Mouse (Mus musculus): Measurements from ENCODE around the gene Misp. TPM values are rescaled to one million over a fixed set of nuclear protein-coding genes. Genes with fewer than 3 reads are reported as not detected.

Gene Misp
- polyA plus RNA-seq, 1 experiment from 2014 or later, result 9.0 TPM

- H3K4me3 ChIP-seq (ENCODE audit: low read length), result no peak overlapping the region
- no peak overlapping the region for H3K4me2 ChIP-seq (replicated peaks; ENCODE audit: low read depth, low read length)
- peak overlapping the region; percentile 79 for H3K27ac ChIP-seq (ENCODE audit: low read depth, low read length)
- H3K4me1 ChIP-seq (ENCODE audit: control insufficient read depth, insufficient read depth, low read length), result peaks cover 64% of the 10 kb centered on the region
- no peaks in the 10 kb centered on the region for H3K36me3 ChIP-seq (ENCODE audit: control insufficient read depth, insufficient read depth, low read length)
- no peaks in the 10 kb centered on the region for H3K9me3 ChIP-seq (ENCODE audit: control insufficient read depth, low read length)
- no peak overlapping the region; the same call in 1 of the 2 replicates for H3K9ac ChIP-seq (ENCODE audit: low read depth, low read length)
- WGBS, result 25% methylated on average over 3 of the region's 3 CpGs
- no peaks in the 10 kb centered on the region for H3K27me3 ChIP-seq (ENCODE audit: control insufficient read depth, insufficient read depth, low read length)
- ATAC-seq (ENCODE audit: low FRiP score, low TSS enrichment), result no peak
These were observed 19.0 kb upstream of the Misp start for GRCm38 (mm10) chr10:79801837-79802236.

GRCm38 (mm10) chr10:79802331-79802971 is 18.3 kb upstream of the Misp start:
- H3K4me1 ChIP-seq (ENCODE audit: control insufficient read depth, insufficient read depth, low read length), result peaks cover 60% of the 10 kb centered on the region
- 30% methylated on average over 11 of the region's 11 CpGs for WGBS
- H3K9ac ChIP-seq (ENCODE audit: low read depth, low read length), result no peak overlapping the region; the same call in 1 of the 2 replicates
- H3K4me3 ChIP-seq (ENCODE audit: low read length), result no peak overlapping the region
- H3K9me3 ChIP-seq (ENCODE audit: control insufficient read depth, low read length), result no peaks in the 10 kb centered on the region
- H3K4me2 ChIP-seq (replicated peaks; ENCODE audit: low read depth, low read length), result no peak overlapping the region; the same call in 1 of the 2 replicates
- H3K27ac ChIP-seq (ENCODE audit: low read depth, low read length), result peak overlapping the region; percentile 79
- H3K27me3 ChIP-seq (ENCODE audit: control insufficient read depth, insufficient read depth, low read length), result no peaks in the 10 kb centered on the region
- H3K36me3 ChIP-seq (ENCODE audit: control insufficient read depth, insufficient read depth, low read length), result peaks cover under 1% of the 10 kb centered on the region; the same call in 1 of the 2 replicates
- peak; percentile 61 for ATAC-seq (ENCODE audit: low FRiP score, low TSS enrichment)

- H3K9me3 ChIP-seq (ENCODE audit: control insufficient read depth, low read length), result no peaks in the 10 kb centered on the region
- peak overlapping the region; percentile 5; the same call in 1 of the 2 replicates for H3K27ac ChIP-seq (ENCODE audit: low read depth, low read length)
- H3K9ac ChIP-seq (ENCODE audit: low read depth, low read length), result peak overlapping the region; percentile 5; the same call in 1 of the 2 replicates
- H3K27me3 ChIP-seq (ENCODE audit: control insufficient read depth, insufficient read depth, low read length), result no peaks in the 10 kb centered on the region
- 8% methylated on average over 29 of the region's 29 CpGs for WGBS
- peak overlapping the region; percentile 15; the same call in 1 of the 2 replicates for H3K4me2 ChIP-seq (replicated peaks; ENCODE audit: low read depth, low read length)
- H3K4me1 ChIP-seq (ENCODE audit: control insufficient read depth, insufficient read depth, low read length), result peaks cover 53% of the 10 kb centered on the region
- H3K36me3 ChIP-seq (ENCODE audit: control insufficient read depth, insufficient read depth, low read length), result peaks cover 12% of the 10 kb centered on the region; the same call in 1 of the 2 replicates
- ATAC-seq (ENCODE audit: low FRiP score, low TSS enrichment), result peak; percentile 53
- no peak overlapping the region for H3K4me3 ChIP-seq (ENCODE audit: low read length)
These were observed 17.0 kb upstream of the Misp start for GRCm38 (mm10) chr10:79803716-79804323.

- WGBS, result 21% methylated on average over 11 of the region's 11 CpGs
- Histone ChIP-seq H3K4me3 (ENCODE audit: low read length) (no peak overlapping the region), H3K36me3 (ENCODE audit: control insufficient read depth, insufficient read depth, low read length) (peaks cover 26% of the 10 kb centered on the region; the same call in 1 of the 2 replicates), H3K9ac (ENCODE audit: low read depth, low read length) (no peak overlapping the region), H3K4me2 (replicated peaks; ENCODE audit: low read depth, low read length) (no peak overlapping the region), H3K4me1 (ENCODE audit: control insufficient read depth, insufficient read depth, low read length) (peaks cover 53% of the 10 kb centered on the region), H3K9me3 (ENCODE audit: control insufficient read depth, low read length) (no peaks in the 10 kb centered on the region), H3K27ac (ENCODE audit: low read depth, low read length) (peak overlapping the region; percentile 66), H3K27me3 (ENCODE audit: control insufficient read depth, insufficient read depth, low read length) (no peaks in the 10 kb centered on the region)
- ATAC-seq (ENCODE audit: low FRiP score, low TSS enrichment), result 0 out of 2 replicates have a peak, but pooled peaks have one; percentile 13
These were observed 15.2 kb upstream of the Misp start for GRCm38 (mm10) chr10:79805636-79806035.

- Histone ChIP-seq H3K27me3 (ENCODE audit: control insufficient read depth, insufficient read depth, low read length) (no peaks in the 10 kb centered on the region), H3K9ac (ENCODE audit: low read depth, low read length) (no peak overlapping the region), H3K4me3 (ENCODE audit: low read length) (no peak overlapping the region), H3K9me3 (ENCODE audit: control insufficient read depth, low read length) (no peaks in the 10 kb centered on the region), H3K4me1 (ENCODE audit: control insufficient read depth, insufficient read depth, low read length) (peaks cover 48% of the 10 kb centered on the region), H3K4me2 (replicated peaks; ENCODE audit: low read depth, low read length) (no peak overlapping the region), H3K27ac (ENCODE audit: low read depth, low read length) (peak overlapping the region; percentile 65; the same call in 1 of the 2 replicates), H3K36me3 (ENCODE audit: control insufficient read depth, insufficient read depth, low read length) (peaks cover 30% of the 10 kb centered on the region; the same call in 1 of the 2 replicates)
- WGBS, result 75% methylated on average over 9 of the region's 9 CpGs
- no peak for ATAC-seq (ENCODE audit: low FRiP score, low TSS enrichment)
These were observed 14.5 kb upstream of the Misp start for GRCm38 (mm10) chr10:79806331-79806730.

GRCm38 (mm10) chr10:79806972-79807371 is 13.8 kb upstream of the Misp start:
- H3K27ac ChIP-seq (ENCODE audit: low read depth, low read length), result no peak overlapping the region; the same call in 1 of the 2 replicates
- H3K9ac ChIP-seq (ENCODE audit: low read depth, low read length), result no peak overlapping the region
- no peak overlapping the region for H3K4me2 ChIP-seq (replicated peaks; ENCODE audit: low read depth, low read length)
- no peaks in the 10 kb centered on the region for H3K27me3 ChIP-seq (ENCODE audit: control insufficient read depth, insufficient read depth, low read length)
- ATAC-seq (ENCODE audit: low FRiP score, low TSS enrichment), result no peak
- 75% methylated on average over 10 of the region's 10 CpGs for WGBS
- no peaks in the 10 kb centered on the region for H3K9me3 ChIP-seq (ENCODE audit: control insufficient read depth, low read length)
- H3K36me3 ChIP-seq (ENCODE audit: control insufficient read depth, insufficient read depth, low read length), result peaks cover 35% of the 10 kb centered on the region; the same call in 1 of the 2 replicates
- H3K4me3 ChIP-seq (ENCODE audit: low read length), result no peak overlapping the region
- peaks cover 43% of the 10 kb centered on the region for H3K4me1 ChIP-seq (ENCODE audit: control insufficient read depth, insufficient read depth, low read length)

- H3K4me3 ChIP-seq (ENCODE audit: low read length), result no peak overlapping the region
- no peak overlapping the region for H3K9ac ChIP-seq (ENCODE audit: low read depth, low read length)
- H3K4me2 ChIP-seq (replicated peaks; ENCODE audit: low read depth, low read length), result no peak overlapping the region
- peaks cover 39% of the 10 kb centered on the region; the same call in 1 of the 2 replicates for H3K36me3 ChIP-seq (ENCODE audit: control insufficient read depth, insufficient read depth, low read length)
- peak overlapping the region; percentile 24; the same call in 1 of the 2 replicates for H3K27ac ChIP-seq (ENCODE audit: low read depth, low read length)
- 47% methylated on average over 11 of the region's 11 CpGs for WGBS
- no peaks in the 10 kb centered on the region for H3K9me3 ChIP-seq (ENCODE audit: control insufficient read depth, low read length)
- H3K27me3 ChIP-seq (ENCODE audit: control insufficient read depth, insufficient read depth, low read length), result no peaks in the 10 kb centered on the region
- H3K4me1 ChIP-seq (ENCODE audit: control insufficient read depth, insufficient read depth, low read length), result peaks cover 37% of the 10 kb centered on the region
- no peak for ATAC-seq (ENCODE audit: low FRiP score, low TSS enrichment)
These were observed 13.0 kb upstream of the Misp start for GRCm38 (mm10) chr10:79807826-79808225.

- H3K9ac ChIP-seq (ENCODE audit: low read depth, low read length), result no peak overlapping the region
- H3K9me3 ChIP-seq (ENCODE audit: control insufficient read depth, low read length), result no peaks in the 10 kb centered on the region
- no peaks in the 10 kb centered on the region for H3K27me3 ChIP-seq (ENCODE audit: control insufficient read depth, insufficient read depth, low read length)
- H3K4me3 ChIP-seq (ENCODE audit: low read length), result no peak overlapping the region
- WGBS, result 83% methylated on average over 11 of the region's 11 CpGs
- H3K4me1 ChIP-seq (ENCODE audit: control insufficient read depth, insufficient read depth, low read length), result peaks cover 28% of the 10 kb centered on the region
- H3K4me2 ChIP-seq (replicated peaks; ENCODE audit: low read depth, low read length), result no peak overlapping the region
- ATAC-seq (ENCODE audit: low FRiP score, low TSS enrichment), result no peak
- peaks cover 39% of the 10 kb centered on the region; the same call in 1 of the 2 replicates for H3K36me3 ChIP-seq (ENCODE audit: control insufficient read depth, insufficient read depth, low read length)
- H3K27ac ChIP-seq (ENCODE audit: low read depth, low read length), result no peak overlapping the region
These were observed 12.1 kb upstream of the Misp start for GRCm38 (mm10) chr10:79808728-79809127.

Data from kidney, embryonic 14.5 days (tissue).